Mouse (Mus musculus): ENCODE data around the gene Sirt2.

DNA sequence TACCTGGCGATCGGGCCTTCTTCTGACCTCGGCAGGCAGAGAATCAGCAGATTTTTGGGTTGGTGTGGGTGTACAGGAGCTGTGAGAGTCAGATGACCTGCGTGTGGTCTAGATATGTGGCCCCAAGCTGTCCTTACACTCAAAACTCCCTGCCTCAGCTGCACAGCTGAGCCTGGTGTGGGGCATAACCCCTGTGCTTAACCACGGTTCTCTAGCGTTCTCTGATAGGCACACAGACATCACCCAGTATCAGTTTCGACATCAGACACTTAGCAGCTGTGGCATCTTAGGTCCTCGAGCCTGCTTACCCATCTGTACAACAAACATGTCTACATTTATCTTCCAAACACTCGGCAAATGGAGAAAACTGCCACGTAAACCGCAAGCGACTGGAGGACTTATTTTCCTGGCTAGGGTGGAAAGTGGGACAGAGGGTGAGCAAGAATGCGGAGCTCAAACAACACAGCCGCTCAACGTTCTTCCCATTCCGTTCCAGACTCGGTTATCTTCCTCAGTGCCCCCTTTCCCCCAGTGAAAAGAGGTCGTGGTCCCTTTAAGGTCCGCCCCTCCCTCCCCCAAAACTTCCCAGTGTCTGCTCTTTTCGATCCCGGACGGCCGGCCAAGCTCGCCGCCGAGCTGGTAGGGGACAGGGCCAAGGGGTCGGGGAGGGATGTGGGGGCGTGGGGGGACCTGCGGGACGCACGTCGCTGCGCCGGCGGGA, 41.8 kb downstream of the Sirt2 start, which contains the start of gene Hnrnpl:
- no peak for TF ChIP-seq CTCF (IDR thresholded peaks at IDR 0.05 in 2 of 3, conservative IDR thresholded peaks at IDR 0.05 in 1 of 3; ENCODE audit: control insufficient read depth in 1 of 3, insufficient read depth in 1 of 3, low read depth in 2 of 3, low read length in 3 of 3, poor library complexity in 1 of 3, severe bottlenecking in 1 of 3)
- peak in 1 of 2 experiments; percentile 34; a peak in 1 of 4 replicates for TF ChIP-seq POLR2A (IDR thresholded peaks at IDR 0.05; ENCODE audit: control insufficient read depth in 1 of 2, insufficient read depth in 1 of 2, low read depth in 1 of 2, low read length in 2 of 2, poor library complexity in 1 of 2)
- no peak for TF ChIP-seq RAD21 (IDR thresholded peaks at IDR 0.05; ENCODE audit: low read depth, low read length)
- TF ChIP-seq NRF1 (IDR thresholded peaks at IDR 0.05; ENCODE audit: insufficient read depth, low read depth, low read length, poor library complexity, severe bottlenecking), result 0 out of 2 replicates have a peak, but pooled peaks have one; percentile 25
- TF ChIP-seq TCF12 (IDR thresholded peaks at IDR 0.05; ENCODE audit: low read depth, low read length), result 0 out of 2 replicates have a peak, but pooled peaks have one; percentile 18
- TF ChIP-seq USF1 (IDR thresholded peaks at IDR 0.05; ENCODE audit: low read depth, low read length), result no peak

Measured in MEL (cell line).